Mouse (Mus musculus) myocyte (in vitro differentiated cells): ENCODE data around the gene Zfp36l1.

Experiments used
- CEBPB ChIP-seq: IDR thresholded peaks from 2 replicates; pipeline ENCODE4 v1.6.1; 2011; ENCODE audit warnings: mild to moderate bottlenecking, moderate library complexity; ENCODE audit not compliant: poor library complexity, insufficient read depth, severe bottlenecking
- E2F4 ChIP-seq: IDR thresholded peaks from one replicate; pipeline ENCODE4 v1.6.1; 2011; ENCODE audit warnings: mild to moderate bottlenecking, control low read depth, moderate library complexity; ENCODE audit not compliant: insufficient read depth
- MAX ChIP-seq: IDR thresholded peaks from one replicate; pipeline ENCODE4 v1.6.1; 2011; ENCODE audit warnings: low read depth, mild to moderate bottlenecking, control low read depth
- MYOG ChIP-seq, 3 experiments: IDR thresholded peaks; one replicate each; pipeline ENCODE4 v1.6.1; 2011; ENCODE audit warnings: control low read depth in 2 of 3, low read depth in 2 of 3, mild to moderate bottlenecking in 2 of 3; ENCODE audit not compliant: insufficient read length in 2 of 3, control insufficient read depth in 1 of 3, insufficient read depth in 1 of 3
- POLR2A ChIP-seq: IDR thresholded peaks from one replicate; pipeline ENCODE4 v1.6.1; 2011; ENCODE audit warnings: low read depth, mild to moderate bottlenecking, control low read depth, moderate library complexity; ENCODE audit not compliant: insufficient read length
- USF1 ChIP-seq: IDR thresholded peaks from one replicate; pipeline ENCODE4 v1.6.1; 2011; ENCODE audit warnings: low read depth, mild to moderate bottlenecking, control low read depth, moderate library complexity

DNA sequence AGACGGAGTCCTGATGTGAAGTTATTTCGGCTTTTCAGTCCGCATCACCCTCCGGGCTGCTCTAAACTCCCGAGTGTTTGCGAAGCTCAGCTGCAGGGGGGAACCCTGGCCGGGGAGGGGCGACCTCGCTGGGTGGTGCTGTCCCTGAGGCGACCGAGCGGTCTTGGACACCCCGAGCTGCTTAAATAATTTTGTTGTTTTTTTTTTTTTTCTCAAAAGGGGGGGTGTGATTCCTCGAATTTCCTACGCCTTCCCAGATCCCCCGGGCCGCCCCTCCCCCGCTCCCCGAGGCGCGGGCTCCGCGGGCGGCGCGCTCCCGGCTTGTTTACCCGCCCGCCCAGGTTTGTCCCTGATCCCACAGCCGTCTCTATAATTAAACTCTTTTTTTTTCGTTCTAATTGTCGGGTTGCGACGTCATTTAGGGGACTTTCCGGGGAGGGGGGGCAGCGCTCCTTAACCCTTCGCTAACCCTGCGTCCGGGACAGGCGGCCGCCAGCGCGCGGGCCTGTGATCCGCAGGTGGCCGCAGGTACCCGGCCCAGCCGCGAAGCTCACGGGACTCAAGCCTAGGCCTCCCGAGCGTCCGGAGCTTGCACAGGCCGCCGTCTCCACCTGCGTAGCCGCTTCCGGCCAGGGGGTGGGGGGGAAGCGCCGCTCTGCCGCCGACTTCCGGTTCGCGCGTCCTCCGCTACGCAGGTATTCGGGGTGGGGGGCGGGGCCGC, 2.5 kb upstream of the Zfp36l1 start:
- TF ChIP-seq POLR2A (peak; percentile 56), MAX (no peak), CEBPB (no peak), MYOG (IDR thresholded peaks at IDR 0.05; ENCODE audit: control insufficient read depth in 1 of 3, insufficient read depth in 1 of 3, insufficient read length in 2 of 3, low read depth in 2 of 3) (peak in 1 of 3 experiments; percentile 56), E2F4 (no peak), USF1 (no peak)
